Mouse (Mus musculus): ENCODE measurements at regions not wholly inside any gene's neighbourhood (a gene's known extent, or its start where the extent isn't known, plus 50 kb on each side); places are given as distances from the start of the nearest gene placed in this dataset.

GRCm38 (mm10) chr3:119958799-119959467 is 174.7 kb upstream of the Ptbp2 start:
- no peak for DNase-seq (ENCODE audit: low spot score)

- no peak for DNase-seq (ENCODE audit: low spot score)
Observed at GRCm38 (mm10) chr3:119957529-119957928, 173.3 kb upstream of the Ptbp2 start.

GRCm38 (mm10) chr3:119955745-119956615 is 171.7 kb upstream of the Ptbp2 start:
- no peak for DNase-seq (ENCODE audit: low spot score)

- DNase-seq (ENCODE audit: low spot score): no peak
Observed at GRCm38 (mm10) chr3:119950721-119951120, 166.5 kb upstream of the Ptbp2 start.

- DNase-seq (ENCODE audit: low spot score): no peak
Observed at GRCm38 (mm10) chr3:119950070-119950469, 165.8 kb upstream of the Ptbp2 start.

GRCm38 (mm10) chr3:119949620-119950019 is 165.4 kb upstream of the Ptbp2 start:
- no peak for DNase-seq (ENCODE audit: low spot score)

- peak; percentile 5 for DNase-seq (ENCODE audit: low spot score)
Observed at GRCm38 (mm10) chr3:119949041-119949470, 164.8 kb upstream of the Ptbp2 start.

- DNase-seq (ENCODE audit: low spot score): no peak
Observed at GRCm38 (mm10) chr3:119947126-119947525, 162.9 kb upstream of the Ptbp2 start.

- no peak for DNase-seq (ENCODE audit: low spot score)
Observed at GRCm38 (mm10) chr3:119944115-119944514, 159.8 kb upstream of the Ptbp2 start.

- DNase-seq (ENCODE audit: low spot score): no peak
Observed at GRCm38 (mm10) chr3:119939091-119939490, 154.8 kb upstream of the Ptbp2 start.

GRCm38 (mm10) chr3:119938425-119938824 is 154.2 kb upstream of the Ptbp2 start:
- no peak for DNase-seq (ENCODE audit: low spot score)

- no peak for DNase-seq (ENCODE audit: low spot score)
Observed at GRCm38 (mm10) chr3:119936526-119936925, 152.3 kb upstream of the Ptbp2 start.

GRCm38 (mm10) chr3:119933049-119933511 is 148.8 kb upstream of the Ptbp2 start:
- no peak for DNase-seq (ENCODE audit: low spot score)

GRCm38 (mm10) chr3:119928281-119928680 is 144.0 kb upstream of the Ptbp2 start:
- DNase-seq (ENCODE audit: low spot score): no peak

GRCm38 (mm10) chr3:119919501-119920141 is 135.4 kb upstream of the Ptbp2 start:
- no peak for DNase-seq (ENCODE audit: low spot score)

GRCm38 (mm10) chr3:119915984-119916865 is 132.0 kb upstream of the Ptbp2 start:
- no peak for DNase-seq (ENCODE audit: low spot score)

- no peak for DNase-seq (ENCODE audit: low spot score)
Observed at GRCm38 (mm10) chr3:119911532-119911931, 127.3 kb upstream of the Ptbp2 start.

GRCm38 (mm10) chr3:119904244-119904643 is 120.0 kb upstream of the Ptbp2 start:
- DNase-seq (ENCODE audit: low spot score): no peak

GRCm38 (mm10) chr3:119895141-119895540 is 110.9 kb upstream of the Ptbp2 start:
- DNase-seq (ENCODE audit: low spot score): no peak

GRCm38 (mm10) chr3:119894035-119894434 is 109.8 kb upstream of the Ptbp2 start:
- no peak for DNase-seq (ENCODE audit: low spot score)

GRCm38 (mm10) chr3:119893165-119893910 is 109.1 kb upstream of the Ptbp2 start:
- no peak for DNase-seq (ENCODE audit: low spot score)
